Mouse (Mus musculus) spleen, adult 18-20 months (tissue): Measurements from ENCODE around the gene Prickle1.

Source experiments
- DNase-seq, 2 experiments: peaks; one replicate each; pipeline ENCODE4 v3.0.0; 2022; ENCODE audit warnings: mixed read lengths in 2 of 2

The Prickle1 gene

GRCm38 (mm10) chr15:93595746-93596145 lies at the start of gene Prickle1:
Gene Prickle1, minus strand, starts transcription at chr15:93595891.
- DNase-seq = peak; percentile 26 to 50

- no peak for DNase-seq
These were observed 44.5 kb upstream of the Prickle1 start for GRCm38 (mm10) chr15:93640221-93640620.

GRCm38 (mm10) chr15:93636976-93637375 lies 41.3 kb upstream of the Prickle1 start:
- DNase-seq = no peak

GRCm38 (mm10) chr15:93635603-93636002 lies 39.9 kb upstream of the Prickle1 start:
- DNase-seq = no peak

GRCm38 (mm10) chr15:93634536-93634935 lies 38.8 kb upstream of the Prickle1 start:
- no peak for DNase-seq

DNA sequence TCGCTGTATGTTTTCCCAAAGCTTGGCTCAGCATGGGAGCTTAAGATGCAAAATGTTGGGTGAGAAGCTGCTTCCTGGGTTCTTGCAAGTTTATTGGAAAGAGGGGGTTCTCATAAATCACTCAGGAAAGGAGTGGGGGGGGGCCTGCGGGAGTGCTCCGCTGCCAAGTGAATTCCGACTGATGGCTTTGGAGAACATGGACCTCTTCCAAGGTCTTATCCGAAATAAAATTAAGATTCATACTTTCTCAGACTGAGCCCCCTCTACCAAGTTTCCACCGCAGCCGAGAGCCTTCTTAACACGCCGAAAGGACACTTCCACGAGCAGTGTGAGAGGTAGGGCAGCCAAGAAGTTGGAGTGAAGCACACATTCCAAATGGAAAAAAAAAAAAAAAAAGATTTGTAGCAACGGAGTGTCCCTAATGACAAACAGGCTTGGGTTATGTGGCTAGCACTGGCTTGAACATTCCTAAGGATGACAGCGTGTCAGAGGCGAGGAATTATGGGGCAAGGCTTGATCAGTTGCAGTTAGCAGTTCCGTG lies 34.4 kb upstream of the Prickle1 start:
- no peak for DNase-seq

GRCm38 (mm10) chr15:93629201-93629600 lies 33.5 kb upstream of the Prickle1 start:
- no peak for DNase-seq

GRCm38 (mm10) chr15:93627836-93628797 lies 32.4 kb upstream of the Prickle1 start:
- DNase-seq = no peak

- no peak for DNase-seq
These were observed 23.9 kb upstream of the Prickle1 start for GRCm38 (mm10) chr15:93619551-93619950.

DNA sequence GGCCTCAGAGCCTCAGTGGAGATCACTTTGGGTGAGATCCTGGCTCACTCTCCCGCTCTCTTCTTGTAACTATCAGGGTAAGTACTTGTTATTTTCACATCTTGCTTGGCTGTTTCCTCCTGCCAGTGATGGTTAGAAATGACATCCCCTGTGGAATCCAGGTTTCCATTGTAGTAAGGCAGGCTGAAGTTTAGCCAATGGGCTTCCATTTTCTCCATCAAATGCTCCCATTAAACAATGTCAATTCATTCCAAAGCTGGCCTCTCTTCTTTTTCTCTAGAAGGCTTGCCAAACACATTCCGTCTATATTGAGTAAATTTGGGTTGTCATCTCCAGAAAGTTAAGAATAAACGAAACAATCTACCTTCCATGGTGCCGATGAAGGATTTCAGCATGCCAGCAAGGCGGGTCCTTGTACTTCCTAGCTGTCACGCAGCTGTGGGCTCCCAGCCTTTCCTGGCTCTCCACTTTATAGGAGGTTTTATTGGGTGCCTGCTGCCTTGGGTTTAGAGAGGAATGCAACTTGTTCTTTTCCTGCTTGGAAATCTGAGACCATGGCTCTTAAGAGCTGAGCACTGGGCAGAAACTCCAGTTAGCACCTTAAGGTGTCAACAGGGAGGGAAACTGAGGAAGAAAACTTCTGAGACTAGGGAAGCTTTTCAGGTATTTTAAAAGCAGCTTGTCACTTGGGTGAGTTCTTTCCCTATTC lies 22.9 kb upstream of the Prickle1 start:
- DNase-seq = no peak

DNA sequence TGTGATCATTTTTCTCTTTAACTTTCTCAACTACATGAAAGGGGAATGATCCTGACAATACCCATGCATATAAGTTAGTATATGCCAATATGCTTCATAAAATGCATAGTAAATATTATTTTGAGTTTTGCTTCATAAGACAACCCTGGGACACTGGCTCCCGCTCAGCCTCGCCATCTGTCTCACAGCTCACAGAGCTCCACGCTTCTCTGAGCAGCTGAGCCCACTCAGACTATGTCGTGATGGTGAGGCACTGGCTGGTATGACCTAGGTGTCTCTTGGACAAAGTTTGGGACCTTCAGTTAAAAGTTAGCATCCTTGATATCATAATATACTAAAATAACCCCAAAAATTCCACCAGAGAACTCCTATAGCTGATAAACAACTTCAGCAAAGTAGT lies 20.6 kb upstream of the Prickle1 start:
- no peak for DNase-seq

- no peak for DNase-seq
These were observed 19.3 kb upstream of the Prickle1 start for GRCm38 (mm10) chr15:93615031-93615430.

DNA sequence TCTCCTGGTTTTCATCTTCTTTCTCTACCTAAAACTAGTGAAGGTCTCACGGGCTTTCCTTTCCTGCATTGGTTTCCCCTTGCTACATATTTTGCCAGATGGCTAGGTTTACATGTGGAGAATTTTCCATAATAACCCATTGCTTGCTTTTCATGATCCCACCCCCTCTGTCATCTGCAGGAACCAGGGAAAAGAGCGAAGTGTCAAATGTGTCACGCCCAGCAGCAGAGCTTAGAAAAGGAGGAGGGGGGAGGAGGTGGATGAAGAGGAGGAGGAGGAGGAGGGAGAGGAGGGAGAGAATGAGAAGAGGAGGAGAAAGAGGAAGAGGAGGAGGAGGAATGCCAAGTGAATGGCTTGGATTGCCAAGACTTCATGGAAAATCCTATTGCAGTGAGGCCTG lies 17.9 kb upstream of the Prickle1 start:
- no peak for DNase-seq

- no peak for DNase-seq
These were observed 16.0 kb upstream of the Prickle1 start for GRCm38 (mm10) chr15:93611536-93612300.

DNA sequence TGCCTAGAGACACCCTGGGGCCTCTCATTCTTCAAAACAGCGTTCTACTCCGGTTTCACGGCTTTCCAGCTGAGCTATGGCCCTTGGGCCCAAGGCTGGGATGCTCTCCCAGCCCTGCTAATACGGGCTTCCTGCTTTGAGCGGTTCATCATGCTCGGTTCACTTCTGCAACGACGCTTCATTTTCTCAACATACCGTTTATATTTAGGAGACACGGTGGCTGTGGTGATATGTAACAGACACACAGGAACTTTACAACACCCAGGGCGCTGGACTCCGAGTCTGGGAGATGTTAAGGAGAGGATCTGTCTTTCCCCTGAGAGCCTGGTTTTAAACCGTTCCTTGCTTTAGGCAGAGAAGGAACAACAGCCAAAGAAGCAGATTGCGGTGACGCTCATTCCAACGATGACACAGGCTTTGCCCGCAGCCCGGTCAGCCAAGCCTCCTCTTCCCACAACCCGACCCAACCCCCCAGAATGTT lies 15.1 kb upstream of the Prickle1 start:
- no peak for DNase-seq

DNA sequence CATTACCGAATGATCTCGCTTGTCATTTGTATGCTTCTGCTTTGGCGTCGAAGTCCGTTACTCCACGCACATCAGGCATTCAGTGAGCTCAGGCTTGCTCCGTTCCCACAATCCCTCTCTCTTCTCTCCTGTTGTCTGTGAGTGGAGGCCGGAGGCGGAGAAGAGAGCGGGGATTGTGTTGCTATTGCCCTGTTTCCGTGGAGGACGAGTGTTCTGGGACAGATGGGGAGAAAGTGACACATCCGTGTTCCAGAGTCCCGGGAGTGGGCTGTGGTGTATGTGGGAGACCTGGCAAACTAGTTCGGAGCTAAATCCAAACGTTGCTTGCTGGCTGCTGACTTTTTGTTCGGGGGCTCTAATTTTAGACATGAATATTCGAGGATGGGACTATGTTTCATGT lies 14.6 kb upstream of the Prickle1 start:
- DNase-seq = no peak

DNA sequence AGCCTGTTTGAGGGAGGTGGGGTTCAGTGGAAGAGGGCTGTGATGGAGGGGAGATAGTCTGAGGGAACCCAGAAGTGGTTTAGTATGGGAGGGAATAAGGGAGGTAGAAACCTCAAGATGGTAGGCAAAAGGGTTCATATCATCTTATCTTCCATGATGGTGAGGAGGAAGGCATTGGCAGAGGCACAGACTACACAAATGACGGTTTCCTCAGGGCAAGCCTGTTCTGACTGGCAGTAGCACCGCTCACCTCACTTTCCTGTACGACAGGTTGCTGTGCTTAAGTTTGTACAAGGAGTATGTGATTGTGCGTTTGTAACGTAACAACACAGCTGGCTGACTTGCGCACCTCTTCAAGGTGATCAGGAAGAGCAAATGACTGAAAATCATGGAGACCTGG lies 7.2 kb upstream of the Prickle1 start:
- DNase-seq = no peak

DNA sequence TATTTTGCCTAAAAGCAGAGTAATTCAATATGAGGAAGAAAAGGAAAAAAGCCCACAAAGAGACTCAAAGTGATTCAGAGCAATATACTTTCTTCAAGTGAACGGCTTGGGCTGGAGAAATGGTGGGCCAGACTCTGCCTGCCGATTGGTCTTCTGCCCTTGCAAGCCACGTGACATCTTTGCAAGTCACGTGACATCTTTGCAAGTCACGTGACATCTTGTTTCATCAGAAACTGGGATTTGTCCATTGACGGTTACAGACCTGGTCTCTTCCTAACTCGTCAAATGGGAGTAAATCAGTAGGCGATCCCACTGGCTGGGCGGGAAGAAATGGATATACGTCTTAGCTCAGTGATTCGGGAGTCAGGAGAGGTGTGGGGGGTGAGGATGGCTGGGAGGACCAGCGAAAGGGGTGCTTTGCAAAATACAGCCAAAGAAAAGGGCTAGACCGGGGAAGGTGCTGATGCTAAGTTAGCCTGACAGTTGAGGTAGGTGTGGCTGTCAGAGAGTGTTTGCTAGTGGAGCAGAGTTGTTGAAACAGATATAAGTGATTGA lies 5.8 kb upstream of the Prickle1 start:
- no peak for DNase-seq

GRCm38 (mm10) chr15:93596991-93597390 lies 1.3 kb upstream of the Prickle1 start:
- DNase-seq = no peak

- peak in 1 of 2 experiments; percentile 13 for DNase-seq
These were observed 594 bp upstream of the Prickle1 start for GRCm38 (mm10) chr15:93596285-93596684.

- no peak for DNase-seq
These were observed 598 bp downstream of the Prickle1 start for GRCm38 (mm10) chr15:93594888-93595698.
